Mouse (Mus musculus): ENCODE data around the gene Gpr84. TPM values are rescaled to one million over a fixed set of nuclear protein-coding genes. Genes with fewer than 3 reads are reported as not detected.

Gene Gpr84
- polyA plus RNA-seq, 1 experiment: not detected

DNA sequence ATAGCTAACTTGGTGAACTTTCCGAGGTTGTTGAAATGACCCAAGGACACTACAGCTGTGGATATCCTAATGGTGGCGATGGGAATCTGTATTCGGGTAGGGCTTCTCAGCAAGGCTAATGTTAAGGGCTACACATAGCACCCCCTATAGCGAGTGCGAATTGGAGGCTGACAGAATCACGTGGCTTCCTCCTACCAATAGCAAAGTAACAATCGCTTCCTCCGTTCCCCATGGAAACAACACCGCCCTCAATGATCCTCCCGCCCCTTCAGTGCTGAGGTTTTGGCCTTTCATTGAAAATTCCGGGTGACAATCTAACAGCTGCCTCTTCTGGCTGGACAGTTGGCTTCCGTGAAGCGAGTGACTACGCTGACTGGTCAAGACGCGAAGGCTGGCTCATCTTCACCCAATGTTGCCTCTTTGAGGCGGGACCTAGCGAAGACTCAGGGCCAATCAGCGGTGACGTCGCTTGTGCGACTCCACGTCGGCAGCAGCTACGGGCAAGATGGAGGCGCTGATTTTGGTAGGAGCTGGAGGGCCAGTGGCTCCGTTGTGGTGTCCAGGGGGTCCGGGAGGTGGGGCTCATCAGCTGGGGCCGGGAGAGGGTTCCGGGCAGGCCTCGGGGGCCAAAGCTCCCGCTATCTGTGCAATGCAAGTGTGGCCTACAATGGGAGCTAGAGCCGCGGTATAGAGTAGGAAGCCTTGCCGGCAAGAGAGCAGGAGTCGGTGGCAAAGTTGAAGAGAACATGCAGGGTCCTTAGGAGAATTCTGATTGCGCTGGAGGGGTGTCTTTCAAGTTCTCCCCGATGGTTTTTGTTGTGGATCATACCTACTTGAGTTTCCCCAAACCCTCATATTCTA is 37.8 kb downstream of the Gpr84 start, which contains the start of gene Copz1:
Gene Copz1 (plus strand): TSS at position 296 of the 861 bp plus-strand sequence.
- Histone ChIP-seq H3K27me3 (ENCODE audit: control insufficient read depth, insufficient read depth, low read length, poor library complexity, severe bottlenecking) (no peaks in the 10 kb centered on the region), H3K4me1 (ENCODE audit: control insufficient read depth, insufficient read depth, low read length) (no peaks in the 10 kb centered on the region), H3K27ac (ENCODE audit: insufficient read depth, low read length) (no peak within 1 kb of the TSS), H3K9me3 (replicated peaks; ENCODE audit: control insufficient read depth, insufficient read depth, low read length, poor library complexity, severe bottlenecking) (no peaks in the 10 kb centered on the region), H3K9ac (ENCODE audit: low read depth, poor library complexity, severe bottlenecking) (peak within 1 kb of the TSS; percentile 86), H3K4me3 (ENCODE audit: low read depth, low read length) (peak within 1 kb of the TSS; percentile 90), H3K36me3 (ENCODE audit: control insufficient read depth, insufficient read depth, low read length, poor library complexity, severe bottlenecking) (no peaks in the 10 kb centered on the region)
- TF ChIP-seq EP300 (IDR thresholded peaks at IDR 0.05; ENCODE audit: insufficient read depth, low read depth, low read length) (no peak), POLR2A (IDR thresholded peaks at IDR 0.05; ENCODE audit: insufficient read depth, low read length) (peak; percentile 78)

DNA sequence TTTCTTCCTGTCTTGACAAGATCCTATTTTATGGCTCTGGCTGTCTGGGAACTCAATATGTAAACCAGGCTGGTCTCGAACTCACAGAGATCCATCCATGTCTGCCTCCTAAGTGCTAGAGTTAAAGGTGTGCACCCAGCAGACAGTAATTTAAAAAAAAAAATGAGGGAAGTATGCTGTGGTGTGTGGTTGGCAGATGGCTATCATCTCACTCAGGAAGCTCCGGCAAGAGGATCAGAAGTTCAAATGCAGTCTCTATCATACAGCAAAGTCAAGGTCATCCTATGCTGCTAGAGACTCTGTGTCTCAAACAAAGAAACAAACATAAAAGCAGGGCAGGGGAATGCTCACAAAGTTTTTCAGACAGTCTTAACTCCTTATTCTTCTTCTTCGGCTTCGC is 41.5 kb downstream of the Gpr84 start:
- Histone ChIP-seq H3K9ac (ENCODE audit: low read depth, poor library complexity, severe bottlenecking) (no peak overlapping the region), H3K27me3 (ENCODE audit: control insufficient read depth, insufficient read depth, low read length, poor library complexity, severe bottlenecking) (no peaks in the 10 kb centered on the region), H3K4me3 (ENCODE audit: low read depth, low read length) (no peak overlapping the region), H3K4me1 (ENCODE audit: control insufficient read depth, insufficient read depth, low read length) (no peaks in the 10 kb centered on the region), H3K36me3 (ENCODE audit: control insufficient read depth, insufficient read depth, low read length, poor library complexity, severe bottlenecking) (no peaks in the 10 kb centered on the region), H3K9me3 (replicated peaks; ENCODE audit: control insufficient read depth, insufficient read depth, low read length, poor library complexity, severe bottlenecking) (no peaks in the 10 kb centered on the region), H3K27ac (ENCODE audit: insufficient read depth, low read length) (no peak overlapping the region)
- no peak for TF ChIP-seq EP300 (IDR thresholded peaks at IDR 0.05; ENCODE audit: insufficient read depth, low read depth, low read length)
- no peak for TF ChIP-seq POLR2A (IDR thresholded peaks at IDR 0.05; ENCODE audit: insufficient read depth, low read length)
- no peak for TF ChIP-seq CTCF (IDR thresholded peaks at IDR 0.05; ENCODE audit: low read depth, low read length)

DNA sequence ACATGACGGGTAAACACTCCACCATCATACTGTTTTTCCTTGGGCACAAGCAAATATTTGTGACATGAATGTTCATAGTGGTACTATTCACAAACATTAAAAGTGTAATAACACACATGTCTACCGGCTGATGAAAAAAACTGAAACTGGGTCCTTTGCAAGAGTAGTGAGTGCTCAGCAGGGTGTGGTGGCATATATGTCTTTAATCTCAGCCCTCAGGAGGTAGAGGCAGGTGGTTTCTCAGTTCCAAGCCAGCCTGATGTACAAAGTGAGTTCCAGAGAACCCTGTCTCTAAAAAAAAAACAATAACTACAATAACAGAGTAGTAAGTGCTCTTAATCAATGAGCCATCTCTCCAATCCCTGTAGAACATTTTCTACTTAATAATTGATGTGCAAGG is 45.6 kb downstream of the Gpr84 start:
- Histone ChIP-seq H3K4me3 (ENCODE audit: low read depth, low read length) (no peak overlapping the region), H3K36me3 (ENCODE audit: control insufficient read depth, insufficient read depth, low read length, poor library complexity, severe bottlenecking) (no peaks in the 10 kb centered on the region), H3K9me3 (replicated peaks; ENCODE audit: control insufficient read depth, insufficient read depth, low read length, poor library complexity, severe bottlenecking) (no peaks in the 10 kb centered on the region), H3K9ac (ENCODE audit: low read depth, poor library complexity, severe bottlenecking) (no peak overlapping the region), H3K27me3 (ENCODE audit: control insufficient read depth, insufficient read depth, low read length, poor library complexity, severe bottlenecking) (no peaks in the 10 kb centered on the region), H3K4me1 (ENCODE audit: control insufficient read depth, insufficient read depth, low read length) (no peaks in the 10 kb centered on the region), H3K27ac (ENCODE audit: insufficient read depth, low read length) (no peak overlapping the region)
- TF ChIP-seq CTCF (IDR thresholded peaks at IDR 0.05; ENCODE audit: low read depth, low read length): no peak
- TF ChIP-seq EP300 (IDR thresholded peaks at IDR 0.05; ENCODE audit: insufficient read depth, low read depth, low read length): no peak
- TF ChIP-seq POLR2A (IDR thresholded peaks at IDR 0.05; ENCODE audit: insufficient read depth, low read length): no peak

DNA sequence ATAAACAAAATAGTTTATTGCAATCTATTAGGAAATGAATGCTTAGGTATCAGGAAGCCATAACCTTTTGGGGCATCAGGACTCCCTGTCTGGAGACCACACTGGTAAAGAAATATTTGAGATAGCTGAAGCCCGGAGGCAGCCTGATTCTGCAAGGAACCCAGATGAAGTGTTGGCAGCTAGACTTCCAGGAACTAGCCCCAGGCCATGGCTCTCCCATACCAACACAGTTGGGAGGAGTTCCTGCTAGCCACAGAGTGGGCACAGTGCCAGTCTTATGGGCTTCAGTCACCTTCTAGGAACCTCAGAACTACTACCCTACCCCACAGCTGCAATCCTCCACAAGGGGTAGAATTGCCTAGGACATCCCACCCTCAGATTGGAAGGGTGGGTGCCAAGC is 50.4 kb downstream of the Gpr84 start:
- H3K36me3 ChIP-seq (ENCODE audit: control insufficient read depth, insufficient read depth, low read length, poor library complexity, severe bottlenecking): no peaks in the 10 kb centered on the region
- H3K27me3 ChIP-seq (ENCODE audit: control insufficient read depth, insufficient read depth, low read length, poor library complexity, severe bottlenecking): no peaks in the 10 kb centered on the region
- no peaks in the 10 kb centered on the region for H3K4me1 ChIP-seq (ENCODE audit: control insufficient read depth, insufficient read depth, low read length)
- H3K27ac ChIP-seq (ENCODE audit: insufficient read depth, low read length): no peak overlapping the region
- no peak overlapping the region for H3K4me3 ChIP-seq (ENCODE audit: low read depth, low read length)
- no peaks in the 10 kb centered on the region for H3K9me3 ChIP-seq (replicated peaks; ENCODE audit: control insufficient read depth, insufficient read depth, low read length, poor library complexity, severe bottlenecking)
- no peak for TF ChIP-seq POLR2A (IDR thresholded peaks at IDR 0.05; ENCODE audit: insufficient read depth, low read length)
- TF ChIP-seq EP300 (IDR thresholded peaks at IDR 0.05; ENCODE audit: insufficient read depth, low read depth, low read length): no peak
- TF ChIP-seq CTCF (IDR thresholded peaks at IDR 0.05; ENCODE audit: low read depth, low read length): no peak
- no peak overlapping the region for H3K9ac ChIP-seq (ENCODE audit: low read depth, poor library complexity, severe bottlenecking)

DNA sequence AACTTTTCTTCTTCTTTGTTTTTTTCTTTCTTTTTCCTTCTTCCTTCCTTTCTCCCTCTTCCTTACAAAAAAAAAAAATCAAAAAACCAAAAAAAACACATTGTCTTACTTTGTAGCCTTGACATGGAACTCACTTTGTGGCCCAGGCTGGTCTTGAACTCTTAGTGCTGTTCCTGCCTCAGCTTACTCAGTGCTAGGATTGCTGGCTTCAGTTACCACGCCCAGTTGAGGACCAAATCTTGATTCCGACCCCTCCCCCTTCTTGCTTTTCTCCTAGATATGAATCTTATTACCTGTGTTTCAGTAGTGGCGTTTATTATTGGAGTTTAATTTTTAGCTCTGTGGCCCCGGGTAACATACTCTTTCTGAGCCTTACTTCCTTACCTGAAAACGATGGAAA is 51.2 kb downstream of the Gpr84 start:
- Histone ChIP-seq H3K36me3 (ENCODE audit: control insufficient read depth, insufficient read depth, low read length, poor library complexity, severe bottlenecking) (no peaks in the 10 kb centered on the region), H3K9ac (ENCODE audit: low read depth, poor library complexity, severe bottlenecking) (peak overlapping the region; percentile 61; the same call in 1 of the 2 replicates), H3K27ac (ENCODE audit: insufficient read depth, low read length) (no peak overlapping the region), H3K4me3 (ENCODE audit: low read depth, low read length) (no peak overlapping the region), H3K27me3 (ENCODE audit: control insufficient read depth, insufficient read depth, low read length, poor library complexity, severe bottlenecking) (no peaks in the 10 kb centered on the region), H3K9me3 (replicated peaks; ENCODE audit: control insufficient read depth, insufficient read depth, low read length, poor library complexity, severe bottlenecking) (no peaks in the 10 kb centered on the region), H3K4me1 (ENCODE audit: control insufficient read depth, insufficient read depth, low read length) (no peaks in the 10 kb centered on the region)
- TF ChIP-seq POLR2A (IDR thresholded peaks at IDR 0.05; ENCODE audit: insufficient read depth, low read length) (no peak), CTCF (IDR thresholded peaks at IDR 0.05; ENCODE audit: low read depth, low read length) (no peak), EP300 (IDR thresholded peaks at IDR 0.05; ENCODE audit: insufficient read depth, low read depth, low read length) (no peak)

Other genes starting within 250 kb of the Gpr84 start
- gene Smug1, start 143.5 kb downstream of the Gpr84 start, polyA plus RNA-seq (2011; ENCODE audit: insufficient read depth, insufficient read length, low read depth, missing spikeins): 13.5 and 15.3 TPM in 2 replicates
- 317 and 328 TPM in 2 replicates for gene Cbx5, start 70.8 kb downstream of the Gpr84 start, polyA plus RNA-seq (2011; ENCODE audit: insufficient read depth, insufficient read length, low read depth, missing spikeins)
- 1,629 and 1,787 TPM in 2 replicates for gene Hnrnpa1, start 70.2 kb downstream of the Gpr84 start, polyA plus RNA-seq (2011; ENCODE audit: insufficient read depth, insufficient read length, low read depth, missing spikeins)
- gene Nfe2, start 52.2 kb downstream of the Gpr84 start, polyA plus RNA-seq (2011; ENCODE audit: insufficient read depth, insufficient read length, low read depth, missing spikeins): not detected in 2 replicates
- gene Copz1, start 37.9 kb downstream of the Gpr84 start, polyA plus RNA-seq (2011; ENCODE audit: insufficient read depth, insufficient read length, low read depth, missing spikeins): 140 and 145 TPM in 2 replicates
- 26.8 and 29.6 TPM in 2 replicates for gene Zfp385a, start 29.5 kb upstream of the Gpr84 start, polyA plus RNA-seq (2011; ENCODE audit: insufficient read depth, insufficient read length, low read depth, missing spikeins)
- gene Itga5, start 56.2 kb upstream of the Gpr84 start, polyA plus RNA-seq (2011; ENCODE audit: insufficient read depth, insufficient read length, low read depth, missing spikeins): 35.6 and 39.5 TPM in 2 replicates
- gene Gtsf1, start 119.9 kb upstream of the Gpr84 start, polyA plus RNA-seq (2011; ENCODE audit: insufficient read depth, insufficient read length, low read depth, missing spikeins): 0.88 TPM in 1 of 2 replicates, not detected in the other
- gene Gtsf2, start 137.9 kb upstream of the Gpr84 start, polyA plus RNA-seq (2011; ENCODE audit: insufficient read depth, insufficient read length, low read depth, missing spikeins): not detected in 2 replicates
- gene Nckap1l, start 143.2 kb upstream of the Gpr84 start, polyA plus RNA-seq (2011; ENCODE audit: insufficient read depth, insufficient read length, low read depth, missing spikeins): 0.33 and 0.49 TPM in 2 replicates
- gene Pde1b, start 192.4 kb upstream of the Gpr84 start, polyA plus RNA-seq (2011; ENCODE audit: insufficient read depth, insufficient read length, low read depth, missing spikeins): 20.0 and 21.7 TPM in 2 replicates
- gene Ppp1r1a, start 227.4 kb upstream of the Gpr84 start, polyA plus RNA-seq (2011; ENCODE audit: insufficient read depth, insufficient read length, low read depth, missing spikeins): 19.9 and 24.6 TPM in 2 replicates